Mouse (Mus musculus): ENCODE data around the gene C530008M17Rik. TPM values are rescaled to one million over a fixed set of nuclear protein-coding genes. Genes with fewer than 3 reads are reported as not detected.

Gene C530008M17Rik
- polyA plus RNA-seq, 1 experiment from 2014 or later, result 15.7 TPM

- 43% methylated on average over 62 of the region's 62 CpGs for WGBS
- no peaks in the 10 kb centered on the region for H3K36me3 ChIP-seq
- H3K27me3 ChIP-seq (replicated peaks), result no peaks in the 10 kb centered on the region
- no peak overlapping the region for H3K27ac ChIP-seq
- no peaks in the 10 kb centered on the region for H3K9me3 ChIP-seq
- peak overlapping the region; percentile 41 for H3K9ac ChIP-seq
- H3K4me2 ChIP-seq (replicated peaks), result peak overlapping the region; percentile 78
- no peak for ATAC-seq
- H3K4me1 ChIP-seq (replicated peaks), result peaks cover 6% of the 10 kb centered on the region; the same call in 1 of the 2 replicates
- peak overlapping the region; percentile 38 for H3K4me3 ChIP-seq (replicated peaks)
These were observed 201.0 kb downstream of the C530008M17Rik start for GRCm38 (mm10) chr5:76857103-76858015.

GRCm38 (mm10) chr5:76858444-76858843, 202.1 kb downstream of the C530008M17Rik start:
- H3K27ac ChIP-seq, result no peak overlapping the region
- no peaks in the 10 kb centered on the region for H3K9me3 ChIP-seq
- ATAC-seq, result 0 out of 2 replicates have a peak, but pooled peaks have one; percentile 13
- peaks cover 6% of the 10 kb centered on the region; the same call in 1 of the 2 replicates for H3K4me1 ChIP-seq (replicated peaks)
- H3K4me3 ChIP-seq (replicated peaks), result peak overlapping the region; percentile 38; the same call in 1 of the 2 replicates
- H3K9ac ChIP-seq, result no peak overlapping the region
- no peaks in the 10 kb centered on the region for H3K27me3 ChIP-seq (replicated peaks)
- WGBS, result 82% methylated on average over 13 of the region's 13 CpGs
- H3K36me3 ChIP-seq, result no peaks in the 10 kb centered on the region
- peak overlapping the region; percentile 78 for H3K4me2 ChIP-seq (replicated peaks)

GRCm38 (mm10) chr5:76866819-76867218, 210.5 kb downstream of the C530008M17Rik start:
- H3K4me2 ChIP-seq (replicated peaks), result no peak overlapping the region
- no peak overlapping the region for H3K9ac ChIP-seq
- H3K27ac ChIP-seq, result no peak overlapping the region
- peaks cover 3% of the 10 kb centered on the region; the same call in 1 of the 2 replicates for H3K36me3 ChIP-seq
- no peak overlapping the region for H3K4me3 ChIP-seq (replicated peaks)
- ATAC-seq, result peak; percentile 45; the same call in 1 of the 2 replicates
- WGBS, result 57% methylated on average over 8 of the region's 8 CpGs
- no peaks in the 10 kb centered on the region for H3K9me3 ChIP-seq
- H3K27me3 ChIP-seq (replicated peaks), result no peaks in the 10 kb centered on the region
- no peaks in the 10 kb centered on the region for H3K4me1 ChIP-seq (replicated peaks)

- H3K4me3 ChIP-seq (replicated peaks), result peak overlapping the region; percentile 17
- ATAC-seq, result peak; percentile 80
- H3K4me2 ChIP-seq (replicated peaks), result peak overlapping the region; percentile 48
- no peak overlapping the region for H3K27ac ChIP-seq
- H3K4me1 ChIP-seq (replicated peaks), result no peaks in the 10 kb centered on the region
- peaks cover 3% of the 10 kb centered on the region; the same call in 1 of the 2 replicates for H3K36me3 ChIP-seq
- H3K27me3 ChIP-seq (replicated peaks), result no peaks in the 10 kb centered on the region
- peak overlapping the region; percentile 39; the same call in 1 of the 2 replicates for H3K9ac ChIP-seq
- 36% methylated on average over 16 of the region's 16 CpGs for WGBS
- H3K9me3 ChIP-seq, result no peaks in the 10 kb centered on the region
These were observed 212.5 kb downstream of the C530008M17Rik start for GRCm38 (mm10) chr5:76868693-76869286.

- Histone ChIP-seq H3K27ac (no peak overlapping the region), H3K4me2 (replicated peaks) (peak overlapping the region; percentile 48), H3K36me3 (peaks cover 3% of the 10 kb centered on the region; the same call in 1 of the 2 replicates), H3K9me3 (no peaks in the 10 kb centered on the region), H3K4me3 (replicated peaks) (peak overlapping the region; percentile 17), H3K4me1 (replicated peaks) (no peaks in the 10 kb centered on the region), H3K9ac (no peak overlapping the region), H3K27me3 (replicated peaks) (no peaks in the 10 kb centered on the region)
- no peak for ATAC-seq
- 70% methylated on average over 6 of the region's 6 CpGs for WGBS
These were observed 213.2 kb downstream of the C530008M17Rik start for GRCm38 (mm10) chr5:76869553-76869952.

GRCm38 (mm10) chr5:76876106-76876758, 219.9 kb downstream of the C530008M17Rik start:
- Histone ChIP-seq H3K27me3 (replicated peaks) (no peaks in the 10 kb centered on the region), H3K36me3 (peaks cover 8% of the 10 kb centered on the region), H3K4me2 (replicated peaks) (no peak overlapping the region), H3K4me1 (replicated peaks) (no peaks in the 10 kb centered on the region), H3K27ac (no peak overlapping the region), H3K9ac (no peak overlapping the region), H3K9me3 (no peaks in the 10 kb centered on the region), H3K4me3 (replicated peaks) (no peak overlapping the region)
- WGBS, result 90% methylated on average over 25 of the region's 25 CpGs
- ATAC-seq, result no peak

GRCm38 (mm10) chr5:76884107-76884506, 227.8 kb downstream of the C530008M17Rik start:
- peaks cover 9% of the 10 kb centered on the region; the same call in 1 of the 2 replicates for H3K36me3 ChIP-seq
- H3K27ac ChIP-seq, result no peak overlapping the region
- no peak overlapping the region for H3K9ac ChIP-seq
- no peak overlapping the region for H3K4me3 ChIP-seq (replicated peaks)
- no peak overlapping the region for H3K4me2 ChIP-seq (replicated peaks)
- no peaks in the 10 kb centered on the region for H3K27me3 ChIP-seq (replicated peaks)
- ATAC-seq, result no peak
- H3K4me1 ChIP-seq (replicated peaks), result no peaks in the 10 kb centered on the region
- 88% methylated on average over 1 of the region's 1 CpGs for WGBS
- H3K9me3 ChIP-seq, result no peaks in the 10 kb centered on the region

- H3K9me3 ChIP-seq, result no peaks in the 10 kb centered on the region
- WGBS, result 92% methylated on average over 2 of the region's 2 CpGs
- no peak overlapping the region for H3K4me3 ChIP-seq (replicated peaks)
- no peaks in the 10 kb centered on the region for H3K27me3 ChIP-seq (replicated peaks)
- H3K4me2 ChIP-seq (replicated peaks), result no peak overlapping the region
- H3K27ac ChIP-seq, result no peak overlapping the region
- H3K4me1 ChIP-seq (replicated peaks), result no peaks in the 10 kb centered on the region
- no peak overlapping the region for H3K9ac ChIP-seq
- no peak for ATAC-seq
- peaks cover 10% of the 10 kb centered on the region; the same call in 1 of the 2 replicates for H3K36me3 ChIP-seq
These were observed 230.7 kb downstream of the C530008M17Rik start for GRCm38 (mm10) chr5:76887011-76887410.

- ATAC-seq, result no peak
- no peak overlapping the region for H3K27ac ChIP-seq
- H3K36me3 ChIP-seq, result peaks cover 13% of the 10 kb centered on the region; the same call in 1 of the 2 replicates
- H3K4me2 ChIP-seq (replicated peaks), result no peak overlapping the region
- H3K9me3 ChIP-seq, result no peaks in the 10 kb centered on the region
- H3K4me1 ChIP-seq (replicated peaks), result no peaks in the 10 kb centered on the region
- no peaks in the 10 kb centered on the region for H3K27me3 ChIP-seq (replicated peaks)
- 51% methylated on average over 2 of the region's 2 CpGs for WGBS
- H3K4me3 ChIP-seq (replicated peaks), result no peak overlapping the region
- H3K9ac ChIP-seq, result no peak overlapping the region
These were observed 236.3 kb downstream of the C530008M17Rik start for GRCm38 (mm10) chr5:76892608-76893007.

GRCm38 (mm10) chr5:76893084-76893483, 236.8 kb downstream of the C530008M17Rik start:
- H3K9me3 ChIP-seq, result no peaks in the 10 kb centered on the region
- no peak for ATAC-seq
- H3K36me3 ChIP-seq, result peaks cover 13% of the 10 kb centered on the region; the same call in 1 of the 2 replicates
- WGBS, result 92% methylated on average over 2 of the region's 2 CpGs
- H3K4me2 ChIP-seq (replicated peaks), result no peak overlapping the region
- no peak overlapping the region for H3K4me3 ChIP-seq (replicated peaks)
- H3K4me1 ChIP-seq (replicated peaks), result no peaks in the 10 kb centered on the region
- no peaks in the 10 kb centered on the region for H3K27me3 ChIP-seq (replicated peaks)
- no peak overlapping the region for H3K9ac ChIP-seq
- no peak overlapping the region for H3K27ac ChIP-seq

GRCm38 (mm10) chr5:76902131-76902530, 245.8 kb downstream of the C530008M17Rik start:
- WGBS, result 75% methylated on average over 4 of the region's 4 CpGs
- H3K27me3 ChIP-seq (replicated peaks), result no peaks in the 10 kb centered on the region
- no peak overlapping the region for H3K4me2 ChIP-seq (replicated peaks)
- H3K9me3 ChIP-seq, result no peaks in the 10 kb centered on the region
- H3K4me1 ChIP-seq (replicated peaks), result peaks cover 4% of the 10 kb centered on the region; the same call in 1 of the 2 replicates
- ATAC-seq, result no peak
- no peak overlapping the region for H3K9ac ChIP-seq
- H3K4me3 ChIP-seq (replicated peaks), result no peak overlapping the region
- no peak overlapping the region for H3K27ac ChIP-seq
- no peaks in the 10 kb centered on the region for H3K36me3 ChIP-seq

Measured in intestine, embryonic 15.5 days (tissue).